In genomic region chr11:96455111-96455510, GRCm38 (mm10) we compare ENCODE assay signal across 12 mouse cellular contexts. TPM values are rescaled to one million over a fixed set of nuclear protein-coding genes. Genes with fewer than 3 reads are reported as not detected.
DNase-seq lines count a peak whose midpoint lies in the region; ATAC-seq and TF ChIP-seq lines count a peak whose summit lies in the region.
"Had no signal": no experiment of that assay in that cellular context is flagged by ENCODE, and none has a peak within 500 bp of the region (broad histone marks: within the 10 kb centered on the region; RNA-seq: fewer than 3 reads in every experiment).

No protein-coding gene starts in this region.

- H3K9ac ChIP-seq in midbrain, embryonic 11.5 days (ENCODE audit: low read length), result no peak overlapping the region
- H3K9ac ChIP-seq in midbrain, postnatal 0 days (replicated peaks; ENCODE audit: low read length, poor library complexity, severe bottlenecking), result no peak overlapping the region
- no peak overlapping the region for H3K9ac ChIP-seq in forebrain, embryonic 11.5 days (ENCODE audit: low read length)

- H3K4me3 ChIP-seq in midbrain, embryonic 11.5 days (ENCODE audit: low read depth, low read length), result no peak overlapping the region
- no peak overlapping the region for H3K4me3 ChIP-seq in midbrain, postnatal 0 days (ENCODE audit: low read depth, low read length)
- no peak overlapping the region for H3K4me3 ChIP-seq in G1E (ENCODE audit: low read depth, low read length)
- no peak overlapping the region for H3K4me3 ChIP-seq in forebrain, embryonic 11.5 days (ENCODE audit: low read depth, low read length)

- no peaks in the 10 kb centered on the region for H3K9me3 ChIP-seq in midbrain, embryonic 11.5 days (ENCODE audit: control insufficient read depth, low read length)
- H3K9me3 ChIP-seq in midbrain, postnatal 0 days (ENCODE audit: low read length), result no peaks in the 10 kb centered on the region
- H3K9me3 ChIP-seq in G1E (replicated peaks), result no peaks in the 10 kb centered on the region
- H3K9me3 ChIP-seq in forebrain, embryonic 11.5 days (ENCODE audit: control insufficient read depth, low read length), result no peaks in the 10 kb centered on the region

- peaks cover 12% of the 10 kb centered on the region for H3K4me1 ChIP-seq in midbrain, embryonic 11.5 days (ENCODE audit: control insufficient read depth, insufficient read depth, low read length)
- H3K4me1 ChIP-seq in midbrain, postnatal 0 days (ENCODE audit: insufficient read depth, low read length), result no peaks in the 10 kb centered on the region
- H3K4me1 ChIP-seq in G1E (ENCODE audit: insufficient read depth, low read depth, low read length), result peaks cover 54% of the 10 kb centered on the region
- H3K4me1 ChIP-seq in forebrain, embryonic 11.5 days (replicated peaks; ENCODE audit: control insufficient read depth, insufficient read depth, low read length), result peaks cover 4% of the 10 kb centered on the region; the same call in 1 of the 2 replicates

- no peak for ATAC-seq in midbrain, embryonic 11.5 days (ENCODE audit: low FRiP score)
- ATAC-seq in midbrain, postnatal 0 days (ENCODE audit: low FRiP score), result no peak
- ATAC-seq in G1E (ENCODE audit: extremely low read depth, insufficient number of reproducible peaks, low FRiP score, poor library complexity, severe bottlenecking), result peak; percentile 36; the same call in 1 of the 2 replicates
- ATAC-seq in megakaryocyte, adult 5-6 weeks (ENCODE audit: poor library complexity, severe bottlenecking), result peak; percentile 51; the same call in 1 of the 2 replicates
- no peak for ATAC-seq in forebrain, embryonic 11.5 days (replicated peaks; ENCODE audit: low FRiP score)
- ATAC-seq: lung, postnatal 0 days had no signal

- no peak for TF ChIP-seq CTCF in midbrain, postnatal 0 days (IDR thresholded peaks at IDR 0.05)
- no peak for TF ChIP-seq CTCF in G1E (IDR thresholded peaks at IDR 0.05; ENCODE audit: low read depth, low read length)

- no peaks in the 10 kb centered on the region for H3K36me3 ChIP-seq in midbrain, embryonic 11.5 days (ENCODE audit: control insufficient read depth, insufficient read depth, low read length)
- H3K36me3 ChIP-seq in midbrain, postnatal 0 days (ENCODE audit: insufficient read depth, low read length), result no peaks in the 10 kb centered on the region
- no peaks in the 10 kb centered on the region for H3K36me3 ChIP-seq in G1E (replicated peaks)
- no peaks in the 10 kb centered on the region for H3K36me3 ChIP-seq in forebrain, embryonic 11.5 days (ENCODE audit: control insufficient read depth, insufficient read depth, low read length)

- 90% methylated on average over 5 of the region's 5 CpGs for WGBS in midbrain, embryonic 11.5 days
- WGBS in midbrain, postnatal 0 days, result 83% methylated on average over 5 of the region's 5 CpGs
- 90% methylated on average over 5 of the region's 5 CpGs for WGBS in forebrain, embryonic 11.5 days

- DNase-seq in midbrain, embryonic 11.5 days (ENCODE audit: low spot score, missing footprints), result peak; percentile 2
- DNase-seq in midbrain, postnatal 0 days (ENCODE audit: low spot score), result no peak
- DNase-seq in G1E (ENCODE audit: low spot score), result no peak
- DNase-seq in thymus, postnatal 14 days, result peak; percentile 65
- DNase-seq in adrenal gland, postnatal 36 days, result no peak
- DNase-seq in forebrain, embryonic 11.5 days (ENCODE audit: low spot score), result no peak
- DNase-seq in adrenal gland, adult 8-10 months, result no peak
- DNase-seq: cerebellum, adult 9-10 months; heart, postnatal 36 days had no signal

- no peak overlapping the region for H3K4me2 ChIP-seq in midbrain, embryonic 11.5 days
- no peak overlapping the region for H3K4me2 ChIP-seq in midbrain, postnatal 0 days (ENCODE audit: low read depth, low read length, poor library complexity, severe bottlenecking)
- no peak overlapping the region for H3K4me2 ChIP-seq in forebrain, embryonic 11.5 days (ENCODE audit: low read depth, low read length, severe bottlenecking)
- H3K4me2 ChIP-seq: liver, embryonic 11.5 days had no signal

- H3K27ac ChIP-seq in midbrain, embryonic 11.5 days (ENCODE audit: low read depth, low read length), result no peak overlapping the region
- H3K27ac ChIP-seq in midbrain, postnatal 0 days (ENCODE audit: low read depth, low read length), result no peak overlapping the region
- no peak overlapping the region for H3K27ac ChIP-seq in forebrain, embryonic 11.5 days (ENCODE audit: low read depth, low read length)

- no peaks in the 10 kb centered on the region for H3K27me3 ChIP-seq in midbrain, embryonic 11.5 days (ENCODE audit: control insufficient read depth, insufficient read depth, low read length)
- H3K27me3 ChIP-seq in midbrain, postnatal 0 days (ENCODE audit: insufficient read depth, low read length), result no peaks in the 10 kb centered on the region
- H3K27me3 ChIP-seq in G1E (ENCODE audit: insufficient read depth, low read length), result peaks cover 4% of the 10 kb centered on the region; the same call in 1 of the 2 replicates
- no peaks in the 10 kb centered on the region for H3K27me3 ChIP-seq in forebrain, embryonic 11.5 days (ENCODE audit: control insufficient read depth, insufficient read depth, low read length)

RNA-seq across cellular contexts. Expression of gene Skap1, which starts 9.3 kb away (rescaled TPM):
- 1.2 and 1.3 TPM in 2 replicates for polyA plus RNA-seq in midbrain, embryonic 11.5 days (2014; fragmentation: Nextera tagmentation; extraction: Ambion mirVana)
- total RNA-seq in midbrain, postnatal 0 days (2014; rRNA removed), result 1.0 and 2.8 TPM in 2 replicates
- polyA plus RNA-seq in midbrain, postnatal 0 days (2015; fragmentation: Nextera tagmentation; extraction: Ambion mirVana), result 2.0 and 3.2 TPM in 2 replicates
- total RNA-seq in G1E (2014; fragmentation: Nextera tagmentation) (not detected in 2 replicates), G1E (2017) (0.17 and 0.55 TPM in 2 replicates)
- not detected in 2 replicates for polyA plus RNA-seq in G1E (2012)
- total RNA-seq in megakaryocyte, adult 5-6 weeks (2015), result 5.2 and 8.5 TPM in 2 replicates
- total RNA-seq in megakaryocyte, adult 5-6 weeks (2017), result 3.8 and 5.0 TPM in 2 replicates
- 1 to 10 TPM; 7.5 to 8.2 TPM for total RNA-seq in adrenal gland, postnatal 36 days (2021)
- polyA plus RNA-seq in forebrain, embryonic 11.5 days (2014; fragmentation: Nextera tagmentation; extraction: Ambion mirVana), result 2.6 and 3.9 TPM in 2 replicates
- 10 to 100 TPM in 3 of 4 experiments, 1 to 10 TPM in 1; 7.3 to 15.3 (median 11.2) TPM for total RNA-seq in adrenal gland, adult 8-10 months (2022)

Comparison
In these comparisons a context has a peak if more than half of its experiments do, and no peak if none do; other contexts are left out.
1. DNase-seq: peak in midbrain, embryonic 11.5 days (single experiment) and thymus, postnatal 14 days (single experiment); none in midbrain, postnatal 0 days (single experiment), G1E (single experiment), adrenal gland, postnatal 36 days (0 of 2), forebrain, embryonic 11.5 days (single experiment) and adrenal gland, adult 8-10 months (single experiment).
2. ATAC-seq: peak in G1E (single experiment) and megakaryocyte, adult 5-6 weeks (single experiment); none in midbrain, embryonic 11.5 days (single experiment), midbrain, postnatal 0 days (single experiment) and forebrain, embryonic 11.5 days (single experiment).